Mouse (Mus musculus): ENCODE results near the gene Gng13.

GRCm38 (mm10) chr17:25717691-25718090, 720 bp downstream of the Gng13 start:
- TF ChIP-seq TCF12 (IDR thresholded peaks at IDR 0.05; ENCODE audit: low read depth, low read length): no peak
- no peak for TF ChIP-seq MYC (IDR thresholded peaks at IDR 0.05; ENCODE audit: low read depth, low read length)
- no peak for TF ChIP-seq EP300 (IDR thresholded peaks at IDR 0.05; ENCODE audit: low read depth in 1 of 2, low read length in 2 of 2)
- no peak for TF ChIP-seq ELF1 (IDR thresholded peaks at IDR 0.05; ENCODE audit: low read depth, low read length)
- TF ChIP-seq SIN3A (IDR thresholded peaks at IDR 0.05; ENCODE audit: low read length): no peak

All from MEL (cell line).